Mouse (Mus musculus): ENCODE measurements around the gene Dnal1.

Dnal1 gene

DNA sequence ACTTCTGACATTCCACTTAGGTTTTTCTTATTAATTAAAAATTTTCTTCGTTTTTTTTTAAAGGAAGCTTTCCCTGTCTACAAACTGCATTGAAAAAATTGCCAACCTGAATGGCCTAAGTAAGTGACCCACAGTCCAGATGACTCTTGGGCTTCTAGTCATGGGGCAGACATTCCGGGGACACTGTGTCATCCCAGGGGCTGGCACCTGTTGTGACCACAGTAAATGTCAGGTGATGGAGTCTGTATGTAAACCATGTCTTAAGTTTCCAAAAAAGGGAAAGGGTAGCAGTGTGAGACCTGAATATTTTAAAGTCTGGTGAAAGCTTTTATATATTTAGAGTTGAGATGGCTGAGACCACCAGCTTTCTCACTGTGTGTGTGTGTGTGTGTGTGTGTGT, 12.7 kb downstream of the Dnal1 start:
- DNase-seq (ENCODE audit: low spot score in 2 of 2) = no peak

DNA sequence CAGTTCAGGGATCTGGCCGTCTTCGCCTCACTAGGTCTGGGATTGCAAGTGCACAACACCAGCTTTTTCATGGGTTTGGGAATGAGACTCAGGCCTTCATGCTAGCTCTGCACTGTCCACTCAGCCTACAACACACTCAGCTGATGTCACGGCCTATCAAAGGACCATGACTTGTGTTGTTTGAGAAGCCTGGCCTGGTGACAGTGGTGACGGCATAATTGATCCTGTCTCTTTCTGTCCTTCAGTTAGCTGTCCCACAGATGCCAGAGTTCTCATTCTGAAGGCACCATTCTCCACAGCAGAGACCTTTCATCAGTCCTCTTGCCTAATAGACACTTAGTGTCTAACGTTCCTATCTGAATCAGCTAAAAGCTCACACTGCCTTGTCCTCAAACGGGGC, 14.4 kb downstream of the Dnal1 start:
- no peak for DNase-seq (ENCODE audit: low spot score in 2 of 2)

DNA sequence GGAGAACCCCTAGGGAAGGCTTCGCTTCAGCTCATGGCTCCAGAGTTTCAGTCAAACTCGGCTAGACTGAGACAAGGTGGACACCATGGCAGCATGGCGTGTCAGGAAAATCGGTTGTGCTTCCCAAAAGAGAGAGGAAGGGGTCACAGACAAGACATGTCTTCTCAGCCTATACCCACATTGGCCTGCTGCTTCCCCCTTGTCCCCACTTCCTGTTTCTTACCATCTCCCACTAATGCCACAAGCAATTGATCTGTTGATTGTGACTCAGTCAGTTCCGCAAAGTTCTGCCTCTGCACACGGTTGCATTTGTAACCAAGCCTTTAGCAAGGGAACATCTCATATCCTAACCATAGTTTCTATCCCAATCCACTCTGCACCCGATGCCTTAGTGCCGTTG, 15.8 kb downstream of the Dnal1 start:
- DNase-seq (ENCODE audit: low spot score in 2 of 2) = no peak

DNA sequence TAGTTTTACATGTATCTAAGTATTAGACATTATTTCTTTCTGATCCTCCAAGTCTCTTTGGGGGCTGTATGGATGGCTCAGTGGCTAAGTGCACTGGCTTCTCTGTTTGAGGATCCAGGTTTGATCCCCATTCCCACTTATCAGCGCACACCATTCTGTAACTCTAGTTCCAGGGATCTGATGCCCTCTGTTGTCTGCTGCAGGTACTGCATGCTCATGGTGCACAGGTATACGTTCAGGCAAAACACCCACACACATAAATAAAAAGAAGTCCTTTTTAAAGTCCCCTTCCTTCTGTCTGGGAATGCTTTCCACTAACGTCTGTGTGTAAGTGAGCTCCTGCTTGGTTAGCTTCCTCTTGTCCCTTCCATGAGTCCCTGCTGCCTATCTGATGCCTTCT, 18.1 kb downstream of the Dnal1 start:
- no peak for DNase-seq (ENCODE audit: low spot score in 2 of 2)

DNA sequence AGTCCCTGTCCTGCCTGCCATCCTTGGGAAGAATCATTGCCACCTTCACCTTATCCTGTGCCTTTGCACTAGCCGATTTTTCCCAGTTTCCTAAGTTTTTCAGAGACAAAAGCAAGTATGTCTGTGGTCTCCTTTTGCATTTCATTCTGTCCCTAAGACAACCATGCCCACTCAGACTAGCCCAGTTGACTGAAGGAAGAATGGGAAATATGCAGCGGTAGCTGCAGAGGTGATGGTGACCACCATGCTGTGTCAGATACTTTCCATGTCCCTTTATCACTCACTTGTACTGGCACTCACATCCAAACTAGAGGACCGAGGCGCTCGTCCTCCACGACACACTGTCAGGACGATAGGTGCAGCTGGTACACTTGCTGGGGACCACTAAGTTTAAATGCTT, 23.0 kb downstream of the Dnal1 start:
- no peak for DNase-seq (ENCODE audit: low spot score in 2 of 2)

DNA sequence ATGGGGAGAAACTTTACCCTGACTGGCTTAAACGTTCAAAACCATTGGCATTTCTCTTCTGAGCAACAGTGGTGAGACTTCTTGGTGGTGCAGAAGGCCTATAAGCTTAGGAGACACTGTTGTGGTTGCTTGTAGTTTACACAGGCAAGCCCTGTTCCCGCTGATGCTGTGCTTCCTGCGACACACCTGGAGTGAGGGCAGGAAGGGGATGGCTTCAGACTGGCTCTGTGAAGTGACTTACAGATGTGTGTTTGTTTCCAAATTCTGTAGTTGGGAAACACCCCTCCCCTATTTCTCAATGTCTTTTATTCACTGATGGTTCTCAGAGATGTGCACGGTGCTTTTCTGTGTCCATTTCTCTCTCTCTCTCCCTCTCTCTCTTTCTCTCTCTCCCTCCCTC, 26.0 kb downstream of the Dnal1 start:
- DNase-seq (ENCODE audit: low spot score in 2 of 2) = no peak

DNA sequence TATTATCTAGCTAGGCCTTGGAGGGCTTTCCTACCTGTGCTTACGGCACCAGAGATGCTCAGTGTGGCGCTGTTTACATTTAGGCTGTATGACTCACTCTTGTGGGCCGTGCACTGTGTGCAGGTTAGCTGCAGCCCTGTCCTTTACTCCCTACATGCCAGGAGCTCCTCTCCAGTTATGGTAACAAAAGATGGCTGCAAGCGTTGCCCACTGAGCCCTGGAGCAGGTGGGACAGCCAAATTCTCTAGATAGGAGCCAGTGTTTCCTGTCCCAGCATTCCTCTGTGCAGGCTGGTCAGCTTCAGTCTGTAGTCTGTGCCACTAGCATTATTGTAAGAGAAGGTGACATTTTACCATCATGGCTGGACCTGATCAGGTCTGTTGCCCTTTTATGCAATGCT, 27.1 kb downstream of the Dnal1 start:
- DNase-seq (ENCODE audit: low spot score in 2 of 2) = no peak

DNA sequence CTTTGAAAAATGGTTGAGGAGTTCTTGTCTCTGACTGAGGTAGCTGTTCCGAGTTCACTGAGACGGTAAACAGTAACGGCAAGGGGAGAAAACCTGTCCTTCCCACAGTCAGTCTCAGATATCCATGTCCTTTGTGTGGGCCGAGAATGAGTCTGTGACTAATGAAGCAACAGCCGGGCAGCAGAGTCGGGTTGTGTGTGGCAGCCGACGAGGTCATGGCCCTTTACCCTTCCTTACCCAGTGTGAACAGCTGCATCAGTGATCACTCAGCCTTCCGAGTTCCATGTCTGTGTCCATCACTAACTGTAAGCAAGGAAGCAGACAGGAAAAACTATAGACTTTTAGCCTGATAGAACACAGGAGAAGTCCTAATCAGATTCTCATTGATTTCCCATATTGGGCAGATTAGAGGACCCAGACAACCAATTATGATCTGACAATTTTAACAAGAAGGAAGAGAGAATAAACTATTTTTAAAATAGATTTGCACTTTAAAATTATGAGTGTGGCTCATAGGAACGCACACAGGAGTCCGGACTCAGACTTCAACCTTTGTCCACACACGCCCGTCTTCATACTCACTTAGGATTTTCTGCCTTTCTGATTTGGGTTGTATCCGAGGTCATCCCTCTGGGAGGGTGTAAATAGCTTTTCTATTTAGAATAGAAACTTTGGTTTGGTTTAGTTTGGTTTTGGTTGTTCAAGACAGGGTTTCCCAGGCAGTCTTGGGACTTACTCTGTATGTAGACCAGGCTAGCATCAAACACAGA, 28.3 kb downstream of the Dnal1 start:
- DNase-seq (ENCODE audit: low spot score in 2 of 2) = no peak

DNA sequence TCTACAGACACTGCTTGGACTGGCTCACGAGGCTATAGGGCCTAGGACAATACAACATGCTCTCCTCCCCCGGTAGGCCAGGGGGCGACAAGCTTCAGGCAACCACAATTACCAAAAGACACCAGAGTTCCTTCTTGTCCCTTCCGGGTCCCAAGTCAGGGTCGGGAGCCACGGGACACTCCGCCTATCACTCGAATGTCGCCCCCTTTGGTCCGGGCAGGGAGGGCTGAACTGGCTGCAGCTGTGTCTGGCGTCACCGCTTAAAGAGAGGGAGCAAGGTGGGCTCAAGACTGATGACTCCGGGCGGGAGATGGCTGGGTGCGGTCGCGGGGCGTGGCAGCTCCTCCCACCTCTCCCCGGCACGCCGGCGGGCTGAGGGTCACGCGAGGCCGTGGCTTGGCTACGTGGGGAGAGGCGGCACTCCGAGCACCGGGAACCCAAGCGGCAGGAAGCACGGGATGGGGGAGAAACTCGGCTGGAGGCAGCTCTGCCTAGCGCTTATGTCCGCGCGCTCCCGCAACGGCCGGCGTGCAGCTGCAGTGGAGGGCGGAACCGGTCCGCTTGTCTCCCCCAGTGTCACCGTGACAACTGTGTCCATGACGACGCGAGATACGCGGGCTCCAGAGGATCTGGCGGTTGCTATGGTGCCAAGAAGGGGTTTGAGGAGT, 33.9 kb downstream of the Dnal1 start, which contains the start of gene Pnma1:
Gene Pnma1 (minus strand): TSS at position 536 of the 668 bp plus-strand sequence.
- DNase-seq (ENCODE audit: low spot score in 2 of 2) = peak; percentile 57 to 64

DNA sequence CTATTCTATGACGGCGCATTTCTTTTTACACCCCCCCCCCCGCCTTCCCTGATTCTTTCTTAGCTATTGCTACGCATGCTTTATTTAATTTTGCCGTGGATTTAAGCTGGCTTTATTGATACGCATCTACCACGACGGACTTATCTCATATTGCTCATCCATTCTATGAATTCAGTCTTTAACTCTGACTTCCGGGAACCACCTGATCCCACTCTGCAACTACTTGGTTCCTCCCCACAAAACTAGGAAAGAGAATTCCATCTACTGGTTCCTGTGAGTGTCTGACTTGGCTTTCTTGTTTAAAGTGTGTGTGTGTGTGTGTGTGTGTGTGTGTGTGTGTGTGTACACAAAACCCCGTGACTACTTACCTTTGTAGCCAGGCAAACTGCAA, 34.5 kb downstream of the Dnal1 start:
- DNase-seq (ENCODE audit: low spot score in 2 of 2) = no peak

DNA sequence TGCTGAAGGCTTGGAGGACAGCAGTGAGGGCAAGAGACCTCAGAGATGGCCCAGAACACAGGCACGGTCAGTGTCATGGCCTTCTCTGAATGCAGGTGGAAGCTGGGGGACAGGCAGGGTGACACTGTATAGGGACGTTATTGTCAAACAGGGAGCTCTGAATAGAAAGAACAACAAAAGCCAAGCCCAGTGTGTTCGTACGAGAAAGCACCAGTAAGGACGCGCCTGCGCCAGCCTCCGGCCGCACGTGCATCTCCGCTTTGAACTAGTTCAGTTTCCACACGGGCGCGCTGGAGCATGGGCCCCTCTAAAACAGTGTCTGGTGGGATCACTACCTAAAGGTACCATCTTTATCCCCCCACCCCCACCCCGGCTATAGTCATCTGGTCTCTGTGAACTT, 35.8 kb downstream of the Dnal1 start:
- no peak for DNase-seq (ENCODE audit: low spot score in 2 of 2)

DNA sequence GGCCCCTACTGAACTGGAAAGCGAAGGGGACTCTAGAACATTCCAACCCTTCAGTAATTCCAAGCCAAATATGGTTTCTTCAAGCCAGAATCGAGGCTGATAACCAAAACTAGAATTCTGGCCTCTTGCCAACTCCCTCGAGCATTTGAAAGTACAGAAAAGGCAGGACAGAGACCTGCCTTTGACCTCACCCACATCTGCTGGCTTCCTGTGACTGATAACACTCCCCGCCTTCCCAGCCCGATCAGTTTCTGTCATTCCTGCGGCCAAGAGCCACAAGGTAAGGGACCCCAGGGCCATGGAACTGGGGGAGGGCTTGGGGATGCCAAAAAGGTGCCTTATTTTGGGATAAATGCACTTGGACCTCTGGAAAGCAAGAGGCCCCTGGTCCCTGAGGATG, 36.8 kb downstream of the Dnal1 start:
- peak; percentile 68 to 82 for DNase-seq (ENCODE audit: low spot score in 2 of 2)

DNA sequence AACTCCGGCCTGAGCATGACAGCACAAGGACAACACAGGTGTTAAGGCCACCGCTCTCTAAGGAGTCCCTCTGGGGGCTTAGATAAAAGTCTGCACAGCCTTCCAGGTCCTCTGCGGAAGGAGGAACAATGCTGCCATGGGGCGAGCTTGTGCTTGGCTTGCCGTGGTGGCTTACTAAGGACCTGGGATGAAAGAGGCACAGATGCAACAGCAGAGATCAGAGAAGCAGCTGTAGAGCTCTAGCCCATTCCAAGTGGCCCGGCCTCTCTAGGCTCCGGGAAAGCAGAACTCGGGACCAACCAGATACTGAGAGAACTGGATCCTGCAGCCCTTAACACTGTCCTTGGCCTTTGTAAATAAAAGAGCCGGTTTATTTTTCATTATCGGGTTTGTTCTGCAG, 37.7 kb downstream of the Dnal1 start:
- DNase-seq (ENCODE audit: low spot score in 2 of 2) = no peak

DNA sequence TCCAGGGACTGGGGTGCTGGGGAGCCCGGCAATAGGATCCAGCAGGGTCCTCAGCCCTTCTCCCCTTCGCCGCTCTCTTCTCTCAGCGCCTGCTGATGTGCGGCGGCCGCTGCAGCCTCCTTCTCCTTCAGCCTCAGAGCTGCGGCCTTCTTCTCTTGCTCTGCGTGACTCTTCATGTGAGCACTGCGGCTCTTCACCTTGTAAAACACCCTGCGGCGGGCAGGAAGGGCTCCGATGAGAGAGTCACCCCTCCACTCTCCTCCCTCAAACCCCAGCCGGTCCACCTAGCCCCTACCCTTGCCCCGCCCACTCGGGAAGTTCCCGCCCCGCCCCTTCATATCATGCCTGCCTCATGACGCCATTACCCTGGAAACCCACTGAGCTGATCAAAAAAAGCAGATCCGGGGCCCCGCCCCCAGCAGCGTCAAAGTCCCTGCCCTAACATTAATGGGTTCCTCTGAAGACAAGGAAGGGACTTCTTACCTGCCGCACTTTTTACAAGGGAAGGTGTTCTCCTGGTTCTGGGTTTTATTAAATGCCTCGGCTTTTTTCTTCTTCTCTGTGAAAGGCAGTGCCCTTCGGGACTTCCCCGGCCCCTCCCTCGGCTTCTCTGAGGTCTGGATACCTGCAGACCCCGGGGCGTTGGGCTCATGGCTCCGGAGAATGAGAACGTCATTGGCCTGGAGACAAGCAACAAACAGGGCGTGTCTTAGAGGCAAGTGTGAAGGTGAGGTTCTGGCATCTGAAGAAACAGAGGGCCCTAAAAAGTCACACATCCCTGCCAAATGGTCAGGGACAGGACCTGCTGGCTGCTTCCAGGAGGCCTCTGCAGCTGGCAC, 38.4 kb downstream of the Dnal1 start:
- DNase-seq (ENCODE audit: low spot score in 2 of 2) = peak in 1 of 2 experiments; percentile 47

DNA sequence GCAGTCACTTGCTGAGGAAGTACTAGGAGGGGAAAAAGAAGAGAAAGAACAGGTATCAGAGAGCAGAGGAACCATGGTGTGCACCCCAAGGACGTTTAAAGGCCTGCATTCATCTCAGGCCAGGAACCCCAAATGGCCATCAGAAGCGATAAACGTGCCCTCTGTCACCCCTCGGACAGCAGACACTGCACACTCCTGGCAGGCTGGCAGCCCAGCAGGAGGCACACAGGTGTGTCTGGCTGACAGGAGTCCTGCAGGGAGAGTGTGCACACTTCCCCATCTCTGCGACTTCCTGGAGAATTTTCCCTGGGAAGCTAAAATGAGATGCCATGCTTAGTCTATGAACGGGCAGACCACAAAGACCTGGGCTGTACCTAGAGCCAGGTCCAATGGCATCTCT, 39.2 kb downstream of the Dnal1 start:
- DNase-seq (ENCODE audit: low spot score in 2 of 2) = no peak

DNA sequence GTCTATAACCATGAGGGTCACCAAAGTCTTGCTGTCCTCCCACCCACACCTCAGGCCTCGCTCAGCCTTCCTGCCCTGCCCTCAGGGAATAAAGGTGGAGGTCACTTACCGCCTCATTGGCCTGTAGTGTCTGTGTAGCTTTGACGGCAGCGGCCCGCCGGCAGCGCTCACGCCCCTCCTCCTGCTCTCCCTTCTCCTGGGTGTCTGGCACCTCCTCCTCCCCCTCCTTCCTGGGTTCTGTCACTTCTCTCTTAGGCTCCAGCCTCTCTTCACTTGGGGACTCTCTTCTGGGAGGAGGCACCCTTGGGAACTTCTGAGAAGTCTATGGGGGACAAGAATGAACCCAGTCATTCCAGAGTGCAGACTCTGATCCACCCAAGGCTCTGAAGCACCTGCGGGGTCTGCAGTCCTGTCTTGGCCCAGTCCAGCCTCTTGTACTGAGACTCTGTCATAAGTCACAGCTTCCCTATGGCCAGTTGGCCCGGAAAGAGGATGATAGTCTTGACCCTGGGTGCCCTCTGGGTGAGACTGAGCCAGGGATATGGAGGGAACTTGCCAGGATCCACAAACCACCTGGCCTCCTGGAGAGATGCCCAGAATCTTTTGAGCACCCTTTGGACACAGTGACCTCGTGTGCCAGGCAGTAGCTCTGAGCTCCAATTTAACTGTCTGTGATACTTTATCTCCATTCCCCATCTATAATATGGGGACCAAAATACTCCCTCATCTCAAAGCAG, 40.8 kb downstream of the Dnal1 start:
- DNase-seq (ENCODE audit: low spot score in 2 of 2) = no peak

DNA sequence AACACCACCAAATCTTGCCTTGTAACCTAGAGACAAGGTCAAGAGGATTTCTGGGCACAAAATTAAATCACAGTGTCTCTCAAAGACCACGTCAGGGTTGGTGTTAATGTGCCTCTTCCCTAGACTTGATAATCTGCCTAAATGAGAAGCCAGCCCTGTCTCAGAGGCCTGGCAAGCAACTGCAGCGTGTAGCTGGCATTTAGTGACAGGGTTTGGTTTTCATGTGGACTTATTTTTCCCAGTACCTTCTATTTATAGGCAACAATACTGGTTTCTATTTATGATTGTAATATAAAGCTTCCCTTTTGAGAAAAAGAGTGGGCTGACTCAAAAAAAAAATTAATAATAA, 41.3 kb downstream of the Dnal1 start:
- DNase-seq (ENCODE audit: low spot score in 2 of 2) = no peak

DNA sequence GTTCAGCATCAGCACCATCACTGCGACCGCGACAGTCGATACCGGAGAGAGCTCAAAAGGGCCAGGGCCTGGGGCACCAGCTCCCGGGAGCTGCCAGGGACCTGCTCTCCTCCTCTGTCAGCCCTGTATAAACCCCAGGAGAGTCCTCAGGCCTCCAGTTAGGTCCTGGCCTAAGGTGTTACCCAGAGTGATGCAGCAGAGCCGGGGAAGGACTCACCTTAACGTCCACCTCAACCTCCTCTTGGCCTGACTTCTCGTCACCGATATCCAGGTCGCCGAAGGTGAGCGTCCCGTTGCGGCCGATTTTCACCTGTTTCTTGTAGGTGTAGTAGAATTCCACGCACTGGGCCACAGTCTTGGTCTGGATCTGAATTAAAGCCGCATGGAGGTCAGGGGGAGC, 42.0 kb downstream of the Dnal1 start:
- DNase-seq (ENCODE audit: low spot score in 2 of 2) = no peak

DNA sequence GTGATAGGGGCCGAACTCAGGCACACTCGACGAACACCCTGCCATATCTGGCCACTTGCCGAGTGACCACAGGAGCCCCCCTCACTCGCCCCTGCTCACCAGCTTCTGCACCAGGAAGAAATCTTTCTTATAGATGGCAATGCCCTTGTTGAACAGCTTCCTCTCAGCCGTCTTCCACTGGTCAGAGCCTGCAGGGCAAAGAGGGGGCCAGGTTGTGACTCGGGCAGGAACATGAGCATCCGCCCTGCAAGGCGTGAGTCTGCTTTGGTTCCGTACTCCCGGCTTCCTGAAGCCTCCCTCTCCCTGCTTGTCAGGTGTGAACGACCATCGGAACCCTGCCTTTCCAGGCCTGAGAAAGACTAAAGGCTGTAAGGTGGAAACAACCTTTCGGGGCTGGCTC, 44.0 kb downstream of the Dnal1 start:
- no peak for DNase-seq (ENCODE audit: low spot score in 2 of 2)

DNA sequence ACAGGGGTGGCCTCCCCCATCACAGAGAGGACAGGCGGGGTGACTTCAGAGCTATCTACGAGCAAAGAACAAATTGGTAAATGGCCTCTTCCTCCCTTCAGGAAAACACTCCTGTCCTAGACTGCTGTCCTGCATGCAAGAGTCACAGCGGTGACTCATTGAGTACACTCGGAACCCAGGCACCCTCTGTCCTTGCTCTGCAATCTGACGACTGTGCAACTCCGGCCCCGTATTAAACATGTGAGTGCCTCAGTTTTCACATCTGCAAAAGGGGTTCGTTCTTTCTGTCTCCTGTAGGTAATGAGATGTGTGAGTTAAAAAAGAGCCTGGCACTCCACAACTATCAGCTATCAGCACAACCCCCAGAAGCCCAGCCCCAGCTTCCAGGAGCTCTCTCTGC, 46.3 kb downstream of the Dnal1 start:
- no peak for DNase-seq (ENCODE audit: low spot score in 2 of 2)

DNA sequence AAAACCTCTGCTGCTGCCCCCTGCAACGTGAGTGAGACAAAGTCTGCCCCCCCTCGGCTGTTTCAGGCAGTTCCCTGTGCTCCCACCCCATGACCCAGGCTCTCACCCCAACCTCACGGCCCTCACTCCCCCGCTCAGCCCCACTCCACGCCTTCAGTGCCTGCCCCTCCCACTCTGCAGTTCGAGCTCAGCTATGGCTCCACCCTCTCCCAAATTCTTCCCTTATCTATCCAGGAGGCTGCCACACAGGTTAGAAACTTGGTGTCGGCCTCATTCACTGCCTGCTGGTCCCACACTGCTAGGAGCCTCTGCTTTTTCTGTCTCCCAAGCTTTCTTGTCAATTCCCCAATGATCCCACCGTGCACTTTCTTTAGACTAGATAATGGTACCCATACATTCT, 47.0 kb downstream of the Dnal1 start:
- DNase-seq (ENCODE audit: low spot score in 2 of 2) = no peak
